Mouse (Mus musculus) thymus, adult 2 months (tissue): ENCODE data around the gene Oscp1.

Experiments used
- CTCF ChIP-seq: fragments of 200-500 bp; IDR thresholded peaks from 2 replicates; pipeline ENCODE4 v1.5.1; 2012; ENCODE audit warnings: mild to moderate bottlenecking, control low read depth, low read length, moderate library complexity, borderline replicate concordance; ENCODE audit not compliant: control insufficient read depth, poor library complexity, insufficient read depth; ENCODE audit errors: extremely low read depth
- POLR2A ChIP-seq: fragments of 200-500 bp; IDR thresholded peaks from 2 replicates; pipeline ENCODE4 v1.6.1; 2012; ENCODE audit warnings: mild to moderate bottlenecking, low read length, control low read depth, moderate library complexity; ENCODE audit not compliant: control insufficient read depth, poor library complexity, insufficient read depth; ENCODE audit errors: extremely low read depth

GRCm38 (mm10) chr4:126084382-126084781 lies 26.0 kb downstream of the Oscp1 start:
- no peak for TF ChIP-seq POLR2A
- no peak for TF ChIP-seq CTCF
